Mouse (Mus musculus) myocyte (in vitro differentiated cells): Measurements from ENCODE around the gene Oas1g. TPM values are rescaled to one million over a fixed set of nuclear protein-coding genes. Genes with fewer than 3 reads are reported as not detected.
"Not testable (repeated sequence)": the region's sequence is repeated elsewhere in the genome, so short reads cannot be mapped to it uniquely, and the experiment has no call there.

Experiments used
- H3K27me3 ChIP-seq: one replicate; pipeline ENCODE4 v1.6.1; 2011; ENCODE audit not compliant: control insufficient read depth, insufficient read depth, insufficient read length
- H3K36me3 ChIP-seq: one replicate; pipeline ENCODE4 v1.6.1; 2011; ENCODE audit not compliant: control insufficient read depth, insufficient read depth
- H3K4me2 ChIP-seq: one replicate; pipeline ENCODE4 v1.6.1; 2011; ENCODE audit warnings: low read depth, control low read depth
- H3K4me3 ChIP-seq: one replicate; pipeline ENCODE4 v1.5.1; 2011; ENCODE audit warnings: mild to moderate bottlenecking, control low read depth, moderate library complexity
- H3K79me2 ChIP-seq: one replicate; pipeline ENCODE4 v1.6.1; 2011; ENCODE audit not compliant: control insufficient read depth, insufficient read depth
- H3ac ChIP-seq: one replicate; pipeline ENCODE4 v1.6.1; 2011; ENCODE audit not compliant: control insufficient read depth, insufficient read length
- CEBPB ChIP-seq: IDR thresholded peaks from 2 replicates; pipeline ENCODE4 v1.6.1; 2011; ENCODE audit warnings: mild to moderate bottlenecking, moderate library complexity; ENCODE audit not compliant: poor library complexity, insufficient read depth, severe bottlenecking
- E2F4 ChIP-seq: IDR thresholded peaks from one replicate; pipeline ENCODE4 v1.6.1; 2011; ENCODE audit warnings: mild to moderate bottlenecking, control low read depth, moderate library complexity; ENCODE audit not compliant: insufficient read depth
- MAX ChIP-seq: IDR thresholded peaks from one replicate; pipeline ENCODE4 v1.6.1; 2011; ENCODE audit warnings: low read depth, mild to moderate bottlenecking, control low read depth
- MYOD1 ChIP-seq, 3 experiments: IDR thresholded peaks; one replicate each; pipeline ENCODE4 v1.6.1; 2011; ENCODE audit warnings: control low read depth in 2 of 3, low read depth in 2 of 3, mild to moderate bottlenecking in 2 of 3, moderate library complexity in 1 of 3; ENCODE audit not compliant: insufficient read length in 2 of 3, control insufficient read depth in 1 of 3
- MYOG ChIP-seq, 3 experiments: IDR thresholded peaks; one replicate each; pipeline ENCODE4 v1.6.1; 2011; ENCODE audit warnings: control low read depth in 2 of 3, low read depth in 2 of 3, mild to moderate bottlenecking in 2 of 3; ENCODE audit not compliant: insufficient read length in 2 of 3, control insufficient read depth in 1 of 3, insufficient read depth in 1 of 3
- POLR2A ChIP-seq: IDR thresholded peaks from one replicate; pipeline ENCODE4 v1.6.1; 2011; ENCODE audit warnings: low read depth, mild to moderate bottlenecking, control low read depth, moderate library complexity; ENCODE audit not compliant: insufficient read length
- POLR2AphosphoS2 ChIP-seq: IDR thresholded peaks from one replicate; pipeline ENCODE4 v1.6.1; 2011; ENCODE audit warnings: low read depth, control low read depth; ENCODE audit not compliant: insufficient read length
- REST ChIP-seq: IDR thresholded peaks from one replicate; pipeline ENCODE4 v1.6.1; 2011; ENCODE audit warnings: mild to moderate bottlenecking, control low read depth, moderate library complexity; ENCODE audit not compliant: insufficient read depth, insufficient read length
- SRF ChIP-seq: IDR thresholded peaks from one replicate; pipeline ENCODE4 v1.6.1; 2011; ENCODE audit warnings: low read depth; ENCODE audit not compliant: control insufficient read depth, insufficient read length
- TCF12 ChIP-seq: IDR thresholded peaks from one replicate; pipeline ENCODE4 v1.6.1; 2011; ENCODE audit warnings: mild to moderate bottlenecking, control low read depth; ENCODE audit not compliant: poor library complexity, insufficient read depth, severe bottlenecking
- TCF3 ChIP-seq: IDR thresholded peaks from one replicate; pipeline ENCODE4 v1.6.1; 2011; ENCODE audit warnings: low read depth, control low read depth; ENCODE audit not compliant: insufficient read length
- USF1 ChIP-seq: IDR thresholded peaks from one replicate; pipeline ENCODE4 v1.6.1; 2011; ENCODE audit warnings: low read depth, mild to moderate bottlenecking, control low read depth, moderate library complexity
- polyA plus RNA-seq: library from polyadenylated mRNA; unstranded; fragments of >200 nt; fragmentation: generic; extraction: Trizol; gene quantifications from one replicate; pipeline ENCODE4 v1.2.1, GENCODE M21; 2012; ENCODE audit warnings: missing spikeins

Gene Oas1g
- polyA plus RNA-seq, 1 experiment = not detected

DNA sequence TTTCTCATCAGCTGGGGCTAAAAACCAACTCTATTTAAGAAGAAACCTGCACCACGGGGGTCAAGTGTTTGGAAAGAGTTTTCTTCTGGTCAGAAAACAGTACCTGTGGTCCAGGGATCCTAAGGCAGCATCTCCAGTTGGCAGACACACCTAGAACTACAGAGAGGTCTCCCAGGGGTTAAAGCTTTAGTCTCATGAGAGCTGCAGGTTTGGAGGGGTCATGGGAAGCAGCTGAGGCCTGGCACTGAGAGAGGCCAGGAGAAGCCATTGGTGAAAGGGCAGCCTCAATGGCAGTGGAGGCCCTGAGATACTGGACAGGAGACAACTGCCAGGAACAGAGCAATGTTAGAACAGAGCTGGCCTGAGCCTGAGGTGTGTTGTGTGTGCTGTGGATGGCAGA lies 13.3 kb upstream of the Oas1g start:
- no peaks in the 10 kb centered on the region for H3K36me3 ChIP-seq
- H3K4me2 ChIP-seq = no peak overlapping the region
- H3K4me3 ChIP-seq = no peak overlapping the region
- no peak overlapping the region for H3ac ChIP-seq
- TF ChIP-seq MAX (no peak), USF1 (no peak), CEBPB (no peak), TCF3 (no peak), POLR2A (no peak), MYOD1 (IDR thresholded peaks at IDR 0.05; ENCODE audit: control insufficient read depth in 1 of 3, insufficient read length in 2 of 3, low read depth in 2 of 3) (no peak), SRF (no peak), TCF12 (no peak), REST (no peak), POLR2AphosphoS2 (no peak), E2F4 (no peak), MYOG (IDR thresholded peaks at IDR 0.05; ENCODE audit: control insufficient read depth in 1 of 3, insufficient read depth in 1 of 3, insufficient read length in 2 of 3, low read depth in 2 of 3) (no peak)
- H3K79me2 ChIP-seq = no peaks in the 10 kb centered on the region
- no peaks in the 10 kb centered on the region for H3K27me3 ChIP-seq

DNA sequence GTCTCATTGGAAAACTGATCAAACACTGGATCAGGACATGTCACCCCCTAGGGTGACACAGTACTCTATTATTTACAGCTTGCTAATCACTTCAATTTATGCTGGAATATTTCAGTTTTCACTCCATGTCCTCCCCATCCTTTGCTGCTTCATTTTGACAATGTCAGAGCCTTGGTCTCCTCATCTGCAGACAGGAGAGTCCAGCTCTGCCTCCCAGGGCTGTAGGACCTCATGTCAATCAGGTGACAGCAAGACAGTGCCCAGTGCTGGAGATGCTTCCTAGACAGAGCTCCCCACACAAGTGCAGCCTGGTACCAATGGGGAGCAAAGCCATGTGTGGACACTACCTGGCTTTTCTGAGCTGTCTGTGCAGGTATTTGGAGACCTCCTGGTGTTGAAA lies 11.3 kb upstream of the Oas1g start:
- H3K4me2 ChIP-seq = no peak overlapping the region
- TF ChIP-seq MYOG (IDR thresholded peaks at IDR 0.05; ENCODE audit: control insufficient read depth in 1 of 3, insufficient read depth in 1 of 3, insufficient read length in 2 of 3, low read depth in 2 of 3) = no peak
- no peak for TF ChIP-seq TCF12
- TF ChIP-seq MAX = no peak
- no peak for TF ChIP-seq CEBPB
- no peak for TF ChIP-seq E2F4
- no peak for TF ChIP-seq POLR2A
- no peak for TF ChIP-seq POLR2AphosphoS2
- TF ChIP-seq MYOD1 (IDR thresholded peaks at IDR 0.05; ENCODE audit: control insufficient read depth in 1 of 3, insufficient read length in 2 of 3, low read depth in 2 of 3) = no peak
- no peak for TF ChIP-seq REST
- TF ChIP-seq SRF = no peak
- TF ChIP-seq USF1 = no peak
- TF ChIP-seq TCF3 = no peak
- H3K36me3 ChIP-seq = no peaks in the 10 kb centered on the region
- no peak overlapping the region for H3ac ChIP-seq
- no peak overlapping the region for H3K4me3 ChIP-seq
- no peaks in the 10 kb centered on the region for H3K79me2 ChIP-seq
- no peaks in the 10 kb centered on the region for H3K27me3 ChIP-seq

DNA sequence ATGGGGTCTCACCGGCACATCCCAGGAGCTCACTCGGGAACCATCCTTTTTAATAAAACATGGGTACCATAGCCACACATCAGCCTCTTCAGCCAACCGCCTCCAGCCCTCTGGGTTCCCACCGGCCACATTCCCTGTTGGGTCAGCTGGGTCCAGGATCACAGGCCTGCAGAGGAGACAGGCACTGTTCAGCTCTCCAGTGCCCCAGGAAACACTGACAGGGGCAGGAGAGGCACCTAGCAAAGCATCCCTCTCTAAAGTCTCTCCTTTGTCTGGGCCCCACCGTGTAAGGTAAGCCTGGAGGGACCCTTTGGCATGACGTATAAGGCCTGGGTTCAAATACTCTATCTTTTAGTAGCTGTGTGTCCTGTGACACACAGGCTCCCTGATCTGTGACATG lies 10.9 kb upstream of the Oas1g start:
- Histone ChIP-seq H3K4me2 (no peak overlapping the region), H3K27me3 (no peaks in the 10 kb centered on the region), H3K36me3 (no peaks in the 10 kb centered on the region), H3K4me3 (no peak overlapping the region), H3K79me2 (no peaks in the 10 kb centered on the region), H3ac (no peak overlapping the region)
- no peak for TF ChIP-seq MYOD1 (IDR thresholded peaks at IDR 0.05; ENCODE audit: control insufficient read depth in 1 of 3, insufficient read length in 2 of 3, low read depth in 2 of 3)
- no peak for TF ChIP-seq POLR2AphosphoS2
- TF ChIP-seq E2F4 = no peak
- TF ChIP-seq TCF3 = no peak
- TF ChIP-seq MYOG (IDR thresholded peaks at IDR 0.05; ENCODE audit: control insufficient read depth in 1 of 3, insufficient read depth in 1 of 3, insufficient read length in 2 of 3, low read depth in 2 of 3) = no peak
- no peak for TF ChIP-seq CEBPB
- TF ChIP-seq USF1 = no peak
- TF ChIP-seq REST = no peak
- no peak for TF ChIP-seq POLR2A
- no peak for TF ChIP-seq MAX
- TF ChIP-seq SRF = no peak
- TF ChIP-seq TCF12 = no peak

DNA sequence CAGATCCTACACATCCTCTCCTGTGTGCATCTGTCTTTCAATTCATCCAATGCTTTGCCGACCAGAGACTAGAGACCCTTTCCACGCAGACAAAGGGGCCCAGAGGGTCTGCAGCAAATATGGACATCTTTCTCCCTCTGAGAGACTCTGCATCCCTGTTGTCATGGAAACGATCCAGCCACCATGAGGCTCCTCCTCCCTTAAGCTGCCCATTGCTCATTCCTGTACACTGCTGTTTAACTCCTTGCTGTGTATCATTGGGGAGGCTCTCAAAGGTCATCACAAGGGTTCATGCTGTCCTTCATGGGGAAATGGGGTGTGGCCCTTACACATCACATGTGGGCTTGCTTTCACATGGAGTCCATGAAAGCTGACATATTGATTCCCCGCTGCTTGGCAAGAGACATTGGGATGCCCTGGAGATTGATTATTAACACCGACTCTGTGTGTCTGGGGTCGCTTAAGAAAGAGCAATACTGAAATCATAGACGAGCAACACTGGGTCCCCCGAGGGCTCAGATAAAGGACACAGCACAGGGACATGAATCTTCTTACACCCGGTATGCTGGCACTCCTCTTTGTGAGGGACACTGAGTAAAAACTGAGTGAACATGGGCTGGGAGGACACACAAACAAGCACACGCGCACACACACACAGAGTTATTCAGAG lies 8.0 kb upstream of the Oas1g start:
- no peaks in the 10 kb centered on the region for H3K79me2 ChIP-seq
- H3K27me3 ChIP-seq = no peaks in the 10 kb centered on the region
- H3ac ChIP-seq = no peak overlapping the region
- no peak for TF ChIP-seq SRF
- no peak for TF ChIP-seq E2F4
- TF ChIP-seq POLR2A = no peak
- no peak for TF ChIP-seq POLR2AphosphoS2
- no peak for TF ChIP-seq TCF3
- TF ChIP-seq MYOG (IDR thresholded peaks at IDR 0.05; ENCODE audit: control insufficient read depth in 1 of 3, insufficient read depth in 1 of 3, insufficient read length in 2 of 3, low read depth in 2 of 3) = no peak
- TF ChIP-seq MAX = no peak
- TF ChIP-seq CEBPB = no peak
- no peak for TF ChIP-seq MYOD1 (IDR thresholded peaks at IDR 0.05; ENCODE audit: control insufficient read depth in 1 of 3, insufficient read length in 2 of 3, low read depth in 2 of 3)
- TF ChIP-seq TCF12 = no peak
- TF ChIP-seq REST = no peak
- TF ChIP-seq USF1 = no peak
- H3K4me3 ChIP-seq = no peak overlapping the region
- no peaks in the 10 kb centered on the region for H3K36me3 ChIP-seq
- H3K4me2 ChIP-seq = no peak overlapping the region

DNA sequence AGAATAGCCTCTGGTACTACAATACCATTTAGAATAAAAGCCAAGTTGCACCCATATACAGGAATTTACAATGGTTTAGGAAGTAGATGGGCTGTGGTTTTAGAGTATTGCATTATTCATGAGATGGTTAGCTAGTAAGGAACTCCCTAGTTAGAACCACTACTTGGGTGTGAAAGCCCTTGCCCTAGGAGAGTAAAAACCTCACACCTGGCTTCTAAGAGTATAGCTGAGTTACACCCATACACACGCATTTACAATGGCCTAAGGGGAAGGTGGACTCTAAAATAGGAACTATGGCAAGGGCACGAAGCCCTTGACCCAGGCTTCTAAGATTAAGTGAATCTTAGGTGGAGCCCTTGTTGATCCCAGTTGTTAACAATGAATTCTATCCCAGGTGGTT lies 7.3 kb upstream of the Oas1g start:
- H3K4me2 ChIP-seq, H3K79me2 ChIP-seq, H3ac ChIP-seq, H3K4me3 ChIP-seq, H3K36me3 ChIP-seq, H3K27me3 ChIP-seq: not testable (repeated sequence)

DNA sequence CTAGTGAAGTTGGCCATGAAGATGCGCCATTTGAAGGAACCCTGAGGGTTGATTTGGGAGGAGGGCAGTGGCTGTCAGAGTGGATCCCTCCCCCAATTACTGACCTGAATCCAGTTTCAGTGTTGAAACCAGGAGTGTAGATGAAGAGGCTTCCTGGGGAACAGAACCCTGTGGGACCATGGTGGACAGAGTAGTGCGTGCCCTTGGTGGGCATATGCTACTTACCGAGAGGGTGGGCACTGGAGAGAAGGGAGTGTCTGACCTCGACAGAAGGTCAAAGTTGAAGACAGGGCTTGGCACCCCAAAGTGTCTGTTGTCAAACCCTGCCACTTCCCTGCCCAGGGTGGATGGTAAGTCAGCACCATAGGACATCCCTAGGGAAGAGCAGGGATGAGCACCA lies 6.5 kb upstream of the Oas1g start:
- not testable (repeated sequence) for H3K79me2 ChIP-seq, H3K4me3 ChIP-seq, H3K4me2 ChIP-seq, H3K27me3 ChIP-seq, H3K36me3 ChIP-seq, H3ac ChIP-seq
